Mouse (Mus musculus): ENCODE measurements around the gene Faim2. TPM values are rescaled to one million over a fixed set of nuclear protein-coding genes. Genes with fewer than 3 reads are reported as not detected.

The Faim2 gene
- total RNA-seq, 2 experiments from 2014 or later, result 0.22 to 0.28 TPM

- DNase-seq, result peak; percentile 94 to 95
Observed at GRCm38 (mm10) chr15:99457606-99458401, 70.2 kb downstream of the Faim2 start, which contains the start of gene Nckap5l. Nckap5l (minus strand) TSS chr15:99457748.

- DNase-seq, result peak; percentile 81 to 84
Observed at GRCm38 (mm10) chr15:99456963-99457605, 70.9 kb downstream of the Faim2 start.

- DNase-seq, result peak; percentile 27 to 42
Observed at GRCm38 (mm10) chr15:99456338-99456962, 71.5 kb downstream of the Faim2 start.

- DNase-seq, result no peak
Observed at GRCm38 (mm10) chr15:99455415-99455814, 72.5 kb downstream of the Faim2 start.

GRCm38 (mm10) chr15:99454585-99455279, 73.2 kb downstream of the Faim2 start:
- no peak for DNase-seq

GRCm38 (mm10) chr15:99453153-99453900, 74.6 kb downstream of the Faim2 start:
- no peak for DNase-seq

GRCm38 (mm10) chr15:99449751-99450280, 78.1 kb downstream of the Faim2 start:
- peak in 1 of 2 experiments; percentile 46 for DNase-seq

- DNase-seq, result peak; percentile 70 to 74
Observed at GRCm38 (mm10) chr15:99449131-99449750, 78.7 kb downstream of the Faim2 start.

Other genes with a start within 250 kb of the Faim2 start
- 10 to 100 TPM; 18.2 to 19.4 TPM for gene Prpf40b, start 233.1 kb downstream of the Faim2 start, total RNA-seq (2021)
- gene Fam186b, start 232.3 kb downstream of the Faim2 start, total RNA-seq (2021), result not detected
- gene Fmnl3, start 157.7 kb downstream of the Faim2 start, total RNA-seq (2021), result 10 to 100 TPM; 13.4 to 14.8 TPM
- gene Tmbim6, start 135.3 kb downstream of the Faim2 start, total RNA-seq (2021), result 100 to 1,000 TPM; 225 to 256 TPM
- gene Nckap5l, start 70.4 kb downstream of the Faim2 start, total RNA-seq (2021), result 1 to 10 TPM; 2.5 to 3.8 TPM
- gene Bcdin3d, start 53.4 kb downstream of the Faim2 start, total RNA-seq (2021), result 1 to 10 TPM; 3.7 to 3.9 TPM
- gene Aqp2, start 50.9 kb upstream of the Faim2 start, total RNA-seq (2021), result not detected
- gene Aqp5, start 62.6 kb upstream of the Faim2 start, total RNA-seq (2021), result 1 to 10 TPM in 1 of 2 experiments, under 1 TPM in 1; 0.30 to 2.5 TPM
- under 1 TPM in 1 of 2 experiments, not detected in 1; 0.25 TPM for gene Aqp6, start 73.2 kb upstream of the Faim2 start, total RNA-seq (2021)
- 1 to 10 TPM in 1 of 2 experiments, under 1 TPM in 1; 0.82 to 1.6 TPM for gene Racgap1, start 123.5 kb upstream of the Faim2 start, total RNA-seq (2021)
- under 1 TPM in 1 of 2 experiments, not detected in 1; 0.49 TPM for gene Asic1, start 142.2 kb upstream of the Faim2 start, total RNA-seq (2021)
- 10 to 100 TPM; 18.6 to 19.0 TPM for gene Smarcd1, start 174.0 kb upstream of the Faim2 start, total RNA-seq (2021)
- gene Gm17349, start 177.3 kb upstream of the Faim2 start, total RNA-seq (2021), result 1 to 10 TPM; 2.4 to 4.3 TPM
- gene Gpd1, start 189.3 kb upstream of the Faim2 start, total RNA-seq (2021), result 100 to 1,000 TPM in 1 of 2 experiments, 10 to 100 TPM in 1; 53.9 to 160 TPM
- 100 to 1,000 TPM; 238 to 271 TPM for gene Cox14, start 197.5 kb upstream of the Faim2 start, total RNA-seq (2021)
- gene Cers5, start 244.7 kb upstream of the Faim2 start, total RNA-seq (2021), result 10 to 100 TPM; 16.6 to 19.9 TPM